Mouse (Mus musculus): ENCODE measurements at regions not wholly inside any gene's neighbourhood (a gene's known extent, or its start where the extent isn't known, plus 50 kb on each side); places are given as distances from the start of the nearest gene placed in this dataset.
A peak's percentile ranks its signal among the peaks of the same experiment; 100 is the strongest.

GRCm38 (mm10) chr12:9178626-9179025 is 148.8 kb downstream of the Ttc32 start:
- DNase-seq = no peak

GRCm38 (mm10) chr12:9180677-9181076 is 150.9 kb downstream of the Ttc32 start:
- no peak for DNase-seq

- DNase-seq = peak in 1 of 2 experiments; percentile 2
Measured at GRCm38 (mm10) chr12:9191721-9192120, 161.9 kb downstream of the Ttc32 start.

- no peak for DNase-seq
Measured at GRCm38 (mm10) chr12:9199321-9199720, 169.5 kb downstream of the Ttc32 start.

- DNase-seq = no peak
Measured at GRCm38 (mm10) chr12:9212211-9212610, 182.4 kb downstream of the Ttc32 start.

DNA sequence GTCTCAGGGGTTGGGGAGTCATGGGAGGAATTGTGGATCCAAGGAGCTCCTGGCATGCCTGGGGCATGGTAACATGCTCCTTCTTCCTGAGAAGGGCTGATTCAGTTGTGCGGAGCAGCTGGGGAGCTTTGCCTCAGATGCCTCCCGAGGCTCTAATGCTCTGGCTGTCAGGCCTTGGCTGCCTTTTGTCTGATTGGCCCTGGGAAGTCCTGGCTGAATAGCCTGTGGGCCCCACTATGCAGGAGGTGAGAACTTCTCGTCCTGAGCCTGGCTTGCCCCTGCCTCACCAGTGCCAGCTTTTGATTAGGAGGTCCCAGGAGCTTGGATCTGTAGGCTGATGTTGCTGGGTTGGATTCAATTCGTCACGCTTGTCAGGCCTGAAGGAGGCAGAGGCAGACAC is 195.2 kb downstream of the Ttc32 start:
- DNase-seq = no peak

- no peak for DNase-seq
Measured at GRCm38 (mm10) chr12:9227901-9228300, 198.1 kb downstream of the Ttc32 start.

DNA sequence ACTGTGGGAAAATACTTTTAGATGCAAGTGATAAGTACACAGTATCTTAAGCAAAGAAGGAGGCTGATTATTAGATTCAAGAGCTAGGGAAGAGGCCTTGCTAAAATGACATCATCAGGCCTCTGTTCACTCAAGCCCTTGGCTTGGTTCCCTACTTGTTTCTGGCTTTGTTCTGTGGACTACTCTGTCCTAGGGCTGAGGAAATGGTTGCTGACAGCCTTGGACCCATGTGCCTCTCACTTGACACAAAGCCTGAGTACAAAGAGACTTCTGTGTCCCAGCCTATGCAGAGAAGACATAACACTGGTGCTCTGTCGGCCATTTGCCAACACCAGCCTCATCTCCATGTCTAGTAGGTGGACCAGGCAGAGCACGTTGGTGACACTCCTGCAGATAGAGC is 198.7 kb downstream of the Ttc32 start:
- no peak for DNase-seq

DNA sequence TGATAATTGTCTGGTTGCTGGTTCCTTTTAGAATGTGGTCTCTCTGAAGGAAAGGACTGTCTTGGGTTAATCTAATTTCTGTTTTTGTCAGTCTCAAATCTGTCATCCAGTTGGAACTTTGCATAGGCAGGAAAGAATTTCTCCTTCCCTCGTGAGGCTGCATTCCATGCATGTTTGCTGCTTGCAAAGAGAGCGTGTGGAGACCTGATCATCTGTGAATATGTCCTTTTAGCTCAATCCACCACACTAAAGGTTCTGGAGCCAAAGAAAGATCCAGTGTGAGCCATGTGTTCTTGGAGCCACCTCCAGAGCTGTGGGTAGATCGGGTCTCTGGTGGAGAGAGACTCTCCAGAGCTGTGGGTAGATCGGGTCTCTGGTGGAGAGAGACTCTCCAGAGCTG is 200.2 kb downstream of the Ttc32 start:
- DNase-seq = no peak

DNA sequence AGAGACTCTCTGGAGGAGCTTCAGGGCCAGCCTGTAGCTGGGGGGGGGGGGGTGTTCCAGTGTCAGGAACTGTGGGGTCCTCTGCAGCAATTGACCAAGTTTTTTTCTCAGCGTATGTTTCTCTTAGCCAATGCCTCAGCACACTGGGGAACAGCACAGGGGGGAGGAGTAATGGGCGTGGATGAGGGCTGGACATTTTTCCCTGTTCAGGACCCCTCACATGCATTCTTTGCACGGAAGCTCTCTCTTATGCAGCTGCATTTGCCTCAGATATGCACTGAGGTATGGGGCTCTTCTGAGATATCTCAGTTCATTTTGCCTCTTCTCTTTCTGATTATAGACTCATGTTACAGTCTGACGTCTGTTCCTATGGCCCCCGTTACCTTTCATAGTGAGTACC is 200.8 kb downstream of the Ttc32 start:
- no peak for DNase-seq

GRCm38 (mm10) chr12:9232431-9232830 is 202.6 kb downstream of the Ttc32 start:
- DNase-seq = no peak

- no peak for DNase-seq
Measured at GRCm38 (mm10) chr12:9235866-9236265, 206.1 kb downstream of the Ttc32 start.

GRCm38 (mm10) chr12:9237538-9237937 is 207.7 kb downstream of the Ttc32 start:
- DNase-seq = no peak

- no peak for DNase-seq
Measured at GRCm38 (mm10) chr12:9237955-9238354, 208.2 kb downstream of the Ttc32 start.

DNA sequence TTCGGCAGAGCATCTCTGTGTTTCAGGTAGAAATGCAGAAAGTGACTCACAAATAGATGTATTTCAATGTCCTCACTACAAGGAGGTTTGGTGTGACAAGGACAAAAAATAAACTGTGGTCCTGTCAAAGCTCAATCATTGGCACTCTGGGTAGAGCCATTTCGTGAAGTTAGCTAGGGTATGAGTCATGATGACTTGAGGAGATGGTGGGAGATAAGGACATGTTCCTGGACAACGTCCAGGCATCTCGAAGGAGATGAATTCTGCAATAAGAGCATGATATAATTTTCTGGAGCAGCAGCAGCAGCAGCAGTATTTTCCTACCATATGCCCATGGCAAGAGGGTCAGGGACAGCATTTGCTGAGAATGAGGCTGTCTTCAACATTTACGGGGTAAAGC is 217.7 kb downstream of the Ttc32 start:
- no peak for DNase-seq

GRCm38 (mm10) chr12:9251772-9252171 is 222.0 kb downstream of the Ttc32 start:
- peak; percentile 34 to 75 for DNase-seq

DNA sequence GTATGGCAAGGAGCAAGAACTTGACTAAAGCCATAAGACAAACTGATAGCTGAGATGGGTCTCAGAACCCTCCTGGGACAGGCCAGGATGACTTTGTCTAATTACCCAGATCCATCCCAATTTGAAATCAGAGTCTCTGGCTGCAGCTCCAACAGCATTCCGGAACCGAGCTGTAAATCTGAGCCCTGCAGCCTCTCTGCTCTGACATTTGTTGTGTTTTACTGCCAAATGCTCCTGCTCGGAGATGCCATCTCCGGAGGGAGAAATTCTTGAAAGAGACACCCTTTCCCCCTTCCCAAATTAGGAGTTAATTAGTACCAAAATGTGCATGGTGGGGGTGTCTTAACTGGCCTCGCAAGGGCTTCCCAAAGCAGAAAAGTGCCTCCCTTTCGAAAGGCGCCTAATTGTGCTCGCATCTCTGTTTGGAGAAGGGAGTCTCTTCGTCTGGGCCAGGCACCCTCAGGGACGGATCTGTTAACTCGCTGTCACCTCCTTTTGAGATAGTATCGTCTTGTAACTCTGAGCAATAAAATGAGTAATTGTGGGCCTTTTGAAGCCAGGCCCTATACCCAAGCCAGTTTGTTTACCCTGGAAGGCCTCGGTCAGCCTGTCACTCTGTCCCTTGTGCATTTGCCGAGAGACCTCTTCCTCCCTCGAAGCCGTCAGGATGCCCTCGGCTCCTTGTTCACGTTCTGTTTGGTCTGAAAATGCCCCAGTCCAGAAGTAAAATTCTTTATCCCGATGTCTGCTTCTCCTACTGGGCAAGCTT is 223.7 kb downstream of the Ttc32 start:
- DNase-seq = no peak

DNA sequence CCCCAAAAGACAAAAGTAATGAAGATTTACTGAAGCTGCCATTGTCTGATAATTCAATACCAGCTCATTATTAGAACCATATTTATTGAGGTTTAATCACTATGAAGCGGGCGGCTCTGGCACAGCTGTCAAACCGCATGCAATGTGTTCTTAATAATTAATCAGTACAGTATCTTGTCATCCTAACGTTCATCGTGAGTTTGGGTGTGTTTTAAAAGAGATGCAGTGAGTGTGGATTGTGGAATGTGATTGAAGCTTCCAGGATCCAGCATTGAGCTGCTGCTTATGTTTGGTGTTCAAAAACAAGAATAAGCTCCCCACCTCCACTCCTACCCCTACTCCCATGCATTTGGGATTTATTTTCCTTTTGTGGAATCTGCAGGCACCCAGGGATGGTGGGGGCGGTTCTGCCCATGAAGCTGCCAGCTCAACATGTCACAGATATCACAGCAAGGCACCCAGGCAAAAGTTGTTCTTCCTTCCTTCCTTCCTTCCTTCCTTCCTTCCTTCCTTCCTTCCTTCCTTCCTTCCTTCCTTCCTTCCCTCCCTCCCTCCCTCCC is 224.6 kb downstream of the Ttc32 start:
- DNase-seq = no peak

- no peak for DNase-seq
Measured at GRCm38 (mm10) chr12:9255661-9256486, 226.1 kb downstream of the Ttc32 start.

- DNase-seq = no peak
Measured at GRCm38 (mm10) chr12:9256487-9256820, 226.7 kb downstream of the Ttc32 start.

- DNase-seq = no peak
Measured at GRCm38 (mm10) chr12:9258221-9258620, 228.4 kb downstream of the Ttc32 start.

DNA sequence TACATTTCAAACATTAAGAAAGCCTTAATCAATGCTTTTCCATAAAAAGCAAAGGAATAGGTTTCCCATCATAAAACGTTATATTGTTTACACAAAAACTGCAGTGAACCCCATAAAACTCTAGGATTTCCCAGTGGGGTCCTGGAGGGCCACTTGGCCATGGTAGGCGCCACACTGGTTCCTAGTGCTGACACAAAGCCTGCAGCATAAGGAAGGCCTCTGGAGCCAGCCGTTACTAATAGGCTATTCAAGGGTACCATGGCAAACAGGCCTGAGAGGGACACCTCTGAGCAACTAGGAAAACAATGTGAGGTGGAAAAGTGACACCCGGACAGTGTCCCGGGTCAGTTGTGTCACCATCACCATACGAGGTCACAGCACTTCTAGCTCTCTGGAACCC is 231.9 kb downstream of the Ttc32 start:
- DNase-seq = no peak

- no peak for DNase-seq
Measured at GRCm38 (mm10) chr12:9266221-9266620, 236.4 kb downstream of the Ttc32 start.

DNA sequence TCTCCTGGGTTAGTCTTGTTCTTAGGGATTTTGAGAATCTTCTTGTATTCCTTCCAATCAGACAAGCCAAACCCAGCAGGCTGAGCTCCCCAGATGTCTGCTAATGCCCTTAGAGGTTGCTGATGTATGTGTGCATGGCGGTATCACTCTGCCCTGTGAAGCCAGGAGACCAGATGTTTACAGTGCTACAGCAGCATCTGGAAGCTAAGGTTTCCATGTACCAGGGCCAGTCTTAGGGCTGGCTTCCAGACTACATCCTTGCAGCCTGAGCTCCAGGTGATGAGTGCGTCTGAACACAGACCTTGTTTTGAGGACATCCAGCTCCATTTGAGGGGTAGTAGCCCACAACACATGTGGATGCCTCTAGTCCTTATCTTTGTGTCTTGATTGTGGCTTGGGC is 241.7 kb downstream of the Ttc32 start:
- no peak for DNase-seq
